Mouse (Mus musculus): ENCODE results near the gene Trip12. TPM values are rescaled to one million over a fixed set of nuclear protein-coding genes. Genes with fewer than 3 reads are reported as not detected.
A peak's percentile ranks its signal among the peaks of the same experiment; 100 is the strongest.

The Trip12 gene
- total RNA-seq, 2 experiments from 2014 or later = 197 to 229 TPM

DNA sequence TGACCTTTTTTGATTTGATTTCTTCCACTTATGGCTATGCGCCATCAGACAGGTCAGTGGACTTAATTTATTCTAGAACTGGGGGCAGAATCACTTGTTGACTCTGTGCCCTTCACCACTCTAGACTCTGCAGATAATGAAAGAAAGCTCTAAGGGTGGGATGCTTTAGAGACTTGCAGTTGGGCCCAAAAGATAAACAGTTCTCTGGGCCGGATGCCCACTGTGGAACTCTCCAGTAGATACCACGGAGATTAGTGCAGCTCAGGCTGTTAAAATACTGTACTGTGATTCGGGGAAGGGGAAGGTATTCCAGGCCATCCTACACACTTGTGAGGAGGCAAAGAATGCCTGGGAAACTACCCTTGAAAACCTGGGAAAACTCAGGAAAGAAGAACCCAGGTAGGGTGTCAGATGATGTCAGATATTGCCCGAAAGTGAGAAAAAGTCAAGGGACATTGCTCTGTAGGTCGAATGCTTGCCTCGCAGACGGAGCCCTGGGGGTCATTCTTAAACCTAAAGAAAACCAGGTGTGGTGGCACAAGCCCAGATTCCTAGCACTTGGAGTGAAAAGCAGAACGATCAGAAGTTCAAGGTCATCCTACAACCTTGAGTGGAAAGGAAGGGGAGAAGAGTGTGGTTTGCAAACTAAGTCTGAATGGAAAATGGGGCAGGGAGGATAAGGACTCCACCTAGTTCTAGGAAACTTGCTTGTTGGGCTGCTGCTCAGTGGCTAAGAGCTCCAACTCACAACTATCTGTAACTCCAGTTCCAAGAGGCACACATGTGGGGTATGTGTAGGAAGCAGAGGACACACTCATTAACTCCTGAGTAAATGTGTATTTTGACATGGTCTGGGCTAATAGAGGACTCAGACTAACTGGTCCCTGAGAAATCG lies 20.3 kb upstream of the Trip12 start:
- no peak for DNase-seq (ENCODE audit: low spot score in 2 of 2)

DNA sequence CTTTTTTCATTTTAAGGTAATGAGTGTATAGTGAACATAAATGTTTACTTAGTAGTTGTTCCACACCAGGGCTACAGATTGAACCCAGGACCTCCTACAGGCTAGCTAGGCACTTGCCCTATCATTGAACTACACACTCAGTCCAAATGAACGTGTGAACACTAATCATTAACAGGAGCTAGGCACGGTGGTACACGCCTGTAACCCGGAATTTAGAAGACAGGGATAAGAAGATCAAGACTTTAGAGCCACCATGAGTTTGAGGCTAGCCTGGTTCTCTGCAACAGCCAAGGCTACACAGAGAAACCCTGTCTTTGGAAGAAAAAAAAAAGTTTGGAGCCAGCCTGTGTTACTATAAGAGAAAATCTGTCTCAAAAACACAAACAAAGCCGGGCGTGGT lies 19.3 kb upstream of the Trip12 start:
- no peak for DNase-seq (ENCODE audit: low spot score in 2 of 2)

- no peak for DNase-seq (ENCODE audit: low spot score in 2 of 2)
Measured at GRCm38 (mm10) chr1:84855756-84856155, 15.4 kb upstream of the Trip12 start.

DNA sequence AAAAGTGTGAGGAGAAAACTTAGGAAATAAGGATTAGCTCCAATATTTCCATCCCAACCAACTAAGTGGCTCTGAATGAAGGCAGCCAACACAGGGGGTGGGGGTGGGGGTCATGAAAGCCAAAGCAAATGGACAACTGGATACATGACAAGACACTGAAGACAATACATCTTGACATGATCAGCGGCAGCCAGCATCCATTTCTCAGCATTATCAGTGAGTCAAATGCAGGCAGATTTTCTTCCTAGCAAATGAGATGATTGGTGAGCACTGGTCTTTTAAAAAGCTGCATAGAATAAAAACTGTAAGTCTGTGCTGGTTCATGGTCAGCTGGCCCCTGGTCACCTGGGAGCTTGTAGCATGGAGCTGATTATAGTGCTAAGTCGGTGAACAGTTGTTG lies 14.7 kb upstream of the Trip12 start:
- no peak for DNase-seq (ENCODE audit: low spot score in 2 of 2)

DNA sequence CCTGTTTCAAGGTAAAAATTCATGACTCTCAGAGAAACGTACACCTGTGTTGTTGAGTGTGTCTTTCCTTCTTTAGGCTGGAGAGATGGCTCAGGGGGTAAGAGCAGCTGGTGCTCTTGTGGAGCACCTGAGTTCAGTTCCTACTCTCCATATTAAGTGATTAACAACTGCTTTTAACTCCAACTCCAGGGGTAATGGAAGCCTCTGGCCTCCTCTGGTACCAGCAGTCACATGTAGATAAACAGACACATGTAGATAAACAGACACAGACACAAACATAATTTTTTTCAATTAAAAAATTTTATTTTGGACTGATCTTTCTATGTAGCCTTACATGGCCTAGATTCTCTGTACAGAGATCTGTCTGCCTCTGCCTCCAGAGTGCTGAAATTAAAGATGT lies 13.4 kb upstream of the Trip12 start:
- DNase-seq (ENCODE audit: low spot score in 2 of 2) = no peak

GRCm38 (mm10) chr1:84851512-84852235 lies 11.4 kb upstream of the Trip12 start:
- no peak for DNase-seq (ENCODE audit: low spot score in 2 of 2)

DNA sequence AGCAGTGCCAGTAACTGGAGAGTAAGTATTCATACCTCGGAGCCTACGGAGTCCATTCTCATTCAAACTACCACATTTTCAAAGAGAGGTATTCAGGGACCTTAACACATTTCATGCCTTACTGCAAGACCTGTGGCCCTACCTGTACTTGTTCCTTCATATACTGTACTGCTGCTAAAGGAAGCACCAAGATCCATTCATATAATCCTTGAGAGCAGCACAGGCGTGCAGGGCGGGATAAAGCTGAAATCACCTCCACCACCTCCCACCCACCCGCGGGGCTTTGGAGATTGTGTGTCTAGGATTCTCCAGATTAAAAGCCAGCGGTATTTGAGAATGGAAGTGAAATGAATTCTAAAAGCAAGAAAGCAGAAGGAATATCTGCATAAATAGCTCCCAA lies 10.2 kb upstream of the Trip12 start:
- no peak for DNase-seq (ENCODE audit: low spot score in 2 of 2)

GRCm38 (mm10) chr1:84849804-84850203 lies 9.5 kb upstream of the Trip12 start:
- no peak for DNase-seq (ENCODE audit: low spot score in 2 of 2)

DNA sequence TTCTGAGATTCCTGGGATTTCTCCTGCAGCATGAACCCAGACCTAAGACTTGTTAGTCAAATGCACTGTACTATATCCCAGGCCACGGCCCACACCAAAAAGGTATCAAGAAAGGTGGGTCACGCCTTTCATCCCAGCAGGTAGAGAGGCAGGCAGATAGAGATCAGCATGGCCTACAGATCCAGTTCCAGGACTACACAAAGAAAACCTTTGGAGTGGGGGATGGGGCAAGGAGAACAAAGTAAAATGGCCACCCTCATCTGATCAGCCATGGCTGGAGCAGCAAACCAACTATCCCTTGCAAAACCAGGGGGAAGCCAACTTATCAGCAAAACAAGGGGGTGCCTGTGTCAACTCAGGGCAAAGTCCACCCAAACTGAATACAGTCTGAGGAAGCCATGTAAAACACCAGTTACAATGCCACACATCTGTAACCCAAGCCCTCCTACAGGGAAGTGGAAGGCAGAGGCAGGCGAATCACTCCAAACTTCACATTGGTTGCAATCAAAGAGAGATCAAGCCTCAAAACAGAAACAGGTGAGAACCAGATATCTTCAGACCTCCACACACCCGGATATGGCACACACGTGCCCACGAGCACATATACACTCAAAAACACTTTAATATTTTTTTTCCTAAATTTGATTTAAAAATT lies 8.6 kb upstream of the Trip12 start:
- no peak for DNase-seq (ENCODE audit: low spot score in 2 of 2)

- DNase-seq (ENCODE audit: low spot score in 2 of 2) = no peak
Measured at GRCm38 (mm10) chr1:84848335-84848734, 8.0 kb upstream of the Trip12 start.

- no peak for DNase-seq (ENCODE audit: low spot score in 2 of 2)
Measured at GRCm38 (mm10) chr1:84847698-84848097, 7.4 kb upstream of the Trip12 start.

DNA sequence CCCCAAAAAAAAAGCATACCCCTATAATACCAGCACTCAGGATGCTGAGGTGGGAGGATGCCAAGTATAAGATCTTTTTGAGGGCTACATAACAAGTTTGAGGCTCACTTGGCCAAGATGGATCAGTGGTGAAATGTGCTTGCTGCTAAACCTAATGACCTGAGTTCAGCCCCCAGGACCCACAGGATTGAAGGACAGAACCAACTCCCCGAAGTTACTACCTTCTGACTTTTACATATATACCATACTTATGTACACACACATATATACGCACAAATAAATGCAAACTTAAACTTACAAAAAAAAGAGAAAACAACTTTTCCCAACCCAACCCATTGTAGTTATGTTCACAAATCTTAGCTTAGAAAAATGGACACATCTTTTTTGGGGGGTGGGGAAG lies 3.0 kb upstream of the Trip12 start:
- DNase-seq (ENCODE audit: low spot score in 2 of 2) = no peak

GRCm38 (mm10) chr1:84841061-84841460 lies 745 bp upstream of the Trip12 start:
- DNase-seq (ENCODE audit: low spot score in 2 of 2) = no peak

DNA sequence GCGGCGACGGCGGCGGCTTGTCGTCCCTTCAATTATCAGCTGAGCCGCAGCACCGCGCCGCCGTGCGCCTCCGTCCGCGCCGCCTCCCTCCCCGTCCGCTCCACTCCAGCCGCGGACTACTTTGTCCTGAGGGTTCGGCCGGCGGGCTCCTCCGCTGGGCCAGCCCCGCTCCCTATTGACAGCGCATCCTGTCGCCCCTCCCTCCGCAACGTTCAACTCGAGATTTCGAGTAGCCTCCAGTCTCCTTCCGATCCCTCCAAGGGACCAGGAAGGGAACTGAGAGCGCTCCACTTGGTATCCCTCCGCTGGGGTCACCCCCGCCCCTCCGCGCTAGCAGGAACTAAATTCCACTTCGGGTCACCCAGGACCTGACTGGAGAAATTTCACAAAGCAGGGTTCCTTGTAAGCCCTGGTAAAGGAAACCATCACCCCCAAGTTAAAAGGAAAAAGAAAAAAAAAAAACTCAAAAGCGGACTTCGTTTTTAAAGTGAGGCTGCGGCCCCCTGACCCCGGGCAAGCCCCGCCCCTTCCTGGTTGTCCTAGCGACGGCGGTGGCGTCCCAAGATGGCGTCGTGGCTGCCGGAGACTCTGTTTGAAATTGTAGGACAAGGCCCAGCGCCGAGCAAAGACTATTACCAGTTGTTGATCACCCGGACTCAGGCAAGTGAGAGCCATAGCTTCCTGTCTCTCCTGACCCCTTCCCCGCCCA lies 853 bp downstream of the Trip12 start, which contains the start of gene Fbxo36:
TSS of gene Fbxo36 (plus strand) at position 533 of the 709 bp plus-strand sequence.
- DNase-seq (ENCODE audit: low spot score in 2 of 2) = peak; percentile 92 to 93

DNA sequence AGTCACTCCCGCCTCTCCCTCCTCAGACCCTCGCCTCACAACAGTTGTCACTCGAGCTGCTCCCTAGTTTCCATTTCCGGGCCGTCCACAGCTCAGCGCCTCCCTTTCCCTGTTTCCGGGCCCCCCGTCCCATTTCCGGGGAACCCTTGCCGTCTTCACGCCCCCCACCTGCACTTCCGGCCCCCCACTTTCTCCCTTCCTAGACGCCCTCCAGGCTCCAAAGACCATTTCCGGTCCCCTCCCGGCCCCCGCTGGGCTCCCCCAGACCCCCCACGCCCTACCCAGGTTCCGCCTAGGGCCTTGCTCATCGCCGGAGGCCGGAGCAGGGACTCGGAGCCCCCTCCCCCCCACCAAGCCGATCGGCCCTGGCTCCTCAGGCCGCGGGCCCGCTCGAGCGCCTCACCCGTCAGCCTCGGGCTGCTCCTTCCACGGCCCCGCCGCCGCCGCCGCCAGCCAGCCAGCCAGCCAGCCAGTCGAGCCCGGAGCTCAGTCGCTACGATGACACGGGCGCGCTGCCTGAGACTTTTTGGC lies 1.6 kb downstream of the Trip12 start:
- DNase-seq (ENCODE audit: low spot score in 2 of 2) = peak; percentile 60 to 63

- no peak for DNase-seq (ENCODE audit: low spot score in 2 of 2)
Measured at GRCm38 (mm10) chr1:84838156-84838555, 2.2 kb downstream of the Trip12 start.

DNA sequence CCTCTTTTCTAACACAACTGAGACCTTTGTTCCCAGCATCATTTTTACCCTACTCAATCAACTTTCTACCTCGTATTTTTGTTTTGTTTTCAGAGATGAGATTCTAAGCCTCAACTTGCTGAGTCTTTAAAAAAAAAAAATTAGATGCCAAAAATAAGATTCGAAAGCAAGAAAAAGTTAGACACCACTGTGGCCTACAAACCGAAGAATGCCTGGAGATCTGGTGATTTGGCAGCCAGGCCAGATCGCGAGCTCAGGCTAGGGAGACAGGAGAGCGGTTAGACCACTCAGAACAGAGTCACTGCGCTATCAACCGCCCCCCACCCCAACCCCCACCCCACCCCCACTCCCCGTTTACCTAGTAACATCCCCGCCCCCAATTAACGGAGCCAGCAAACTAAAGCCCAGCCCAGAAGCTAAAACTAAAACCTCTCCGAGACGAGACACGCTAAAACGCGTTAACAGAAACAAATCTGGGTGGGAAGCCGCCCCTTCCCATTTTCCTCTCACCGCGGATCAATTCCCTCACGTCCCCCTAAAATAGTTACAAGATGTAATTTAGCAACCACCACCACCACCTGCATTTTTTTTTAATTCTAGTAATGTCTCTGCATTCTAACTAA lies 2.7 kb downstream of the Trip12 start:
- no peak for DNase-seq (ENCODE audit: low spot score in 2 of 2)

DNA sequence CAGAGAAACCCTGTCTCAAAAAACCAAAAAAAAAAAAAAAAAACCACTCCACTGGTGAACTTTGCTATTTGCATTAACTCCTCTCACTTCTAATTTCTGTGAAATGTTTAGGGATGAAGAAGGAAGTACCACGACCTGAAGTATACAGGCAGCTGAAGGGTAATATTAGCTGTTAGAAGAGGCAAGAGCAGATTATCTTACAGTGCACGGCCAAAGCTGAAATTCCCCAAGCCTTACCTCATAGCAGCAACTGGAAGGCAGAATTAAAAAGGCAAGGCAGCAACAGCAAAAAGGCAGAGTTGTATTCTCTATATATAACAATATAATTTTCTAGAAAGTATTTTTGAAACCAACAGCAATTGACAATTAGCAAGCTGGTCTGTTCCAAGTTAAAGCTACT lies 15.2 kb downstream of the Trip12 start:
- DNase-seq (ENCODE audit: low spot score in 2 of 2) = no peak

- DNase-seq (ENCODE audit: low spot score in 2 of 2) = no peak
Measured at GRCm38 (mm10) chr1:84817596-84817995, 22.7 kb downstream of the Trip12 start.

- DNase-seq (ENCODE audit: low spot score in 2 of 2) = no peak
Measured at GRCm38 (mm10) chr1:84803788-84804187, 36.5 kb downstream of the Trip12 start.
